In the genomic region with DNA sequence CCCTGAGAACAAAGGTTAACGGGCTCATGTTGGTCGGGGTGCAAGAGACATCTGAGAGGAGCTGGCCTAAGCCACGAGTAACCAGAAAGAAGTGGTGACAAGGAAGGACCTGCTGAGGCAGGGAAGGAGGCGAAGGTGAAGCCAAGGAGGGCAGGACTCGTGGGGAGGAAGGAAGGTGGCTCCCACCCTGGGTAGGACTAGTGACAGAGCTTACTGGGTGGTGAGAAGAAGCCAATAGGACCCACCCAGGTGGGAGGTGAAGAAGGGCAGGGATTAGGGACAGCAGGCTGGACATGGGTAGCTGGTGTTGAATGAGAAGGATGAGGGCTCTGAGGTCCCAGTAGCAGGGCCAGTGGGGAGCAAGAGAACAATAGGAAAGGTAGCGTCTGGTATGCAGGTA, we compare ENCODE assay signal across 8 mouse cellular contexts. TPM values are rescaled to one million over a fixed set of nuclear protein-coding genes. Genes with fewer than 3 reads are reported as not detected.
DNase-seq lines count a peak whose midpoint lies in the region; ATAC-seq and TF ChIP-seq lines count a peak whose summit lies in the region.
"Had no signal": no experiment of that assay in that cellular context is flagged by ENCODE, and none has a peak within 500 bp of the region (broad histone marks: within the 10 kb centered on the region; RNA-seq: fewer than 3 reads in every experiment).

No protein-coding gene starts in this region.

- no peaks in the 10 kb centered on the region for H3K9me3 ChIP-seq in liver, embryonic 12.5 days (replicated peaks)
- no peaks in the 10 kb centered on the region for H3K9me3 ChIP-seq in liver, postnatal 0 days (ENCODE audit: low read length)
- no peaks in the 10 kb centered on the region for H3K9me3 ChIP-seq in forebrain, embryonic 14.5 days (replicated peaks; ENCODE audit: control insufficient read depth, low read length)
- H3K9me3 ChIP-seq in intestine, embryonic 15.5 days, result no peaks in the 10 kb centered on the region
- H3K9me3 ChIP-seq in neural tube, embryonic 13.5 days, result no peaks in the 10 kb centered on the region

- no peak overlapping the region for H3K4me3 ChIP-seq in liver, embryonic 12.5 days
- H3K4me3 ChIP-seq in liver, postnatal 0 days (ENCODE audit: low read depth, low read length), result no peak overlapping the region
- peak overlapping the region; percentile 32; the same call in 1 of the 2 replicates for H3K4me3 ChIP-seq in forebrain, embryonic 14.5 days (ENCODE audit: low read depth, low read length)
- H3K4me3 ChIP-seq in intestine, embryonic 15.5 days (replicated peaks), result no peak overlapping the region
- peak overlapping the region; percentile 43 for H3K4me3 ChIP-seq in neural tube, embryonic 13.5 days

- peaks cover 37% of the 10 kb centered on the region for H3K27me3 ChIP-seq in liver, embryonic 12.5 days (replicated peaks)
- H3K27me3 ChIP-seq in liver, postnatal 0 days (ENCODE audit: insufficient read depth, low read length), result peaks cover 23% of the 10 kb centered on the region
- H3K27me3 ChIP-seq in forebrain, embryonic 14.5 days (replicated peaks; ENCODE audit: control insufficient read depth, insufficient read depth, low read length), result no peaks in the 10 kb centered on the region
- H3K27me3 ChIP-seq in intestine, embryonic 15.5 days (replicated peaks), result no peaks in the 10 kb centered on the region
- no peaks in the 10 kb centered on the region for H3K27me3 ChIP-seq in neural tube, embryonic 13.5 days
- H3K27me3 ChIP-seq: Patski had no signal

- peak overlapping the region; percentile 68 for H3K4me2 ChIP-seq in liver, embryonic 12.5 days
- no peak overlapping the region for H3K4me2 ChIP-seq in liver, postnatal 0 days (ENCODE audit: low read depth, low read length)
- peak overlapping the region; percentile 91 for H3K4me2 ChIP-seq in forebrain, embryonic 14.5 days (ENCODE audit: low read length)
- peak overlapping the region; percentile 55 for H3K4me2 ChIP-seq in intestine, embryonic 15.5 days (replicated peaks)
- H3K4me2 ChIP-seq in neural tube, embryonic 13.5 days, result peak overlapping the region; percentile 90

- no peak overlapping the region for H3K27ac ChIP-seq in liver, embryonic 12.5 days
- H3K27ac ChIP-seq in liver, postnatal 0 days (ENCODE audit: low read depth), result no peak overlapping the region
- no peak overlapping the region for H3K27ac ChIP-seq in forebrain, embryonic 14.5 days (ENCODE audit: low read depth, low read length)
- H3K27ac ChIP-seq in intestine, embryonic 15.5 days, result no peak overlapping the region
- H3K27ac ChIP-seq in neural tube, embryonic 13.5 days (replicated peaks), result peak overlapping the region; percentile 46; the same call in 1 of the 2 replicates

- 38% methylated on average over 6 of the region's 6 CpGs for WGBS in liver, embryonic 12.5 days (ENCODE audit: insufficient replicate concordance)
- WGBS in liver, postnatal 0 days (ENCODE audit: insufficient replicate concordance), result 49% methylated on average over 6 of the region's 6 CpGs
- WGBS in forebrain, embryonic 14.5 days, result 20% methylated on average over 6 of the region's 6 CpGs
- 49% methylated on average over 6 of the region's 6 CpGs for WGBS in intestine, embryonic 15.5 days
- WGBS in neural tube, embryonic 13.5 days, result 27% methylated on average over 6 of the region's 6 CpGs

- TF ChIP-seq EP300 in liver, postnatal 0 days (IDR thresholded peaks at IDR 0.05; ENCODE audit: low read depth), result no peak

- H3K9ac ChIP-seq in liver, embryonic 12.5 days, result peak overlapping the region; percentile 55
- no peak overlapping the region for H3K9ac ChIP-seq in liver, postnatal 0 days (replicated peaks)
- H3K9ac ChIP-seq in forebrain, embryonic 14.5 days (ENCODE audit: low read length), result peak overlapping the region; percentile 63
- no peak overlapping the region; the same call in 1 of the 2 replicates for H3K9ac ChIP-seq in intestine, embryonic 15.5 days
- peak overlapping the region; percentile 94 for H3K9ac ChIP-seq in neural tube, embryonic 13.5 days

- peaks cover 17% of the 10 kb centered on the region for H3K36me3 ChIP-seq in liver, embryonic 12.5 days
- no peaks in the 10 kb centered on the region for H3K36me3 ChIP-seq in liver, postnatal 0 days (replicated peaks; ENCODE audit: insufficient read depth, low read length)
- H3K36me3 ChIP-seq in forebrain, embryonic 14.5 days (ENCODE audit: control insufficient read depth, insufficient read depth, low read length), result peaks cover 38% of the 10 kb centered on the region
- 0 out of 2 replicates have a peak, but pooled peaks cover 5% of the 10 kb centered on the region for H3K36me3 ChIP-seq in intestine, embryonic 15.5 days
- peaks cover 38% of the 10 kb centered on the region for H3K36me3 ChIP-seq in neural tube, embryonic 13.5 days

- TF ChIP-seq CTCF in liver, postnatal 0 days (IDR thresholded peaks at IDR 0.05; ENCODE audit: low read depth), result no peak

- no peak for ATAC-seq in liver, embryonic 12.5 days
- no peak for ATAC-seq in liver, postnatal 0 days
- no peak for ATAC-seq in forebrain, embryonic 14.5 days
- ATAC-seq in intestine, embryonic 15.5 days, result no peak
- no peak for ATAC-seq in neural tube, embryonic 13.5 days (ENCODE audit: low read depth)
- ATAC-seq: Patski had no signal

- no peak for DNase-seq in liver, postnatal 0 days
- no peak for DNase-seq in forebrain, embryonic 14.5 days (ENCODE audit: low spot score)
- DNase-seq in thymus, postnatal 10 days (ENCODE audit: low spot score in 2 of 2), result no peak
- DNase-seq in gastrocnemius, postnatal 10 days, result no peak

- peaks cover 98% of the 10 kb centered on the region for H3K4me1 ChIP-seq in liver, embryonic 12.5 days
- peaks cover 39% of the 10 kb centered on the region for H3K4me1 ChIP-seq in liver, postnatal 0 days (ENCODE audit: insufficient read depth)
- peaks cover 36% of the 10 kb centered on the region for H3K4me1 ChIP-seq in forebrain, embryonic 14.5 days (ENCODE audit: control insufficient read depth, insufficient read depth, low read length)
- peaks cover 47% of the 10 kb centered on the region for H3K4me1 ChIP-seq in intestine, embryonic 15.5 days (replicated peaks)
- peaks cover 62% of the 10 kb centered on the region for H3K4me1 ChIP-seq in neural tube, embryonic 13.5 days (replicated peaks)

RNA-seq across cellular contexts. Expression of a gene that starts 12.1 kb away (rescaled TPM):
- 0.29 and 0.36 TPM in 2 replicates for polyA plus RNA-seq in liver, embryonic 12.5 days (2016; fragmentation: Nextera tagmentation; extraction: Ambion mirVana)
- 0.19 and 0.33 TPM in 2 replicates for polyA plus RNA-seq in liver, postnatal 0 days (2015; fragmentation: Nextera tagmentation; extraction: Ambion mirVana)
- polyA plus RNA-seq in forebrain, embryonic 14.5 days (2014; fragmentation: Nextera tagmentation; extraction: Ambion mirVana), result 4.2 and 4.9 TPM in 2 replicates
- 1.2 and 1.6 TPM in 2 replicates for polyA plus RNA-seq in intestine, embryonic 15.5 days (2015; fragmentation: Nextera tagmentation; extraction: Ambion mirVana)
- polyA plus RNA-seq in neural tube, embryonic 13.5 days (2015; fragmentation: Nextera tagmentation; extraction: Ambion mirVana), result 4.1 and 4.9 TPM in 2 replicates
- total RNA-seq in gastrocnemius, postnatal 10 days (2021), result 10 to 100 TPM in 1 of 2 experiments, 1 to 10 TPM in 1; 8.2 to 11.8 TPM

RNA-seq across cellular contexts. Expression of a gene that starts 13.8 kb away (rescaled TPM):
- 119 and 129 TPM in 2 replicates for polyA plus RNA-seq in liver, embryonic 12.5 days (2016; fragmentation: Nextera tagmentation; extraction: Ambion mirVana)
- 83.4 and 87.1 TPM in 2 replicates for polyA plus RNA-seq in liver, postnatal 0 days (2015; fragmentation: Nextera tagmentation; extraction: Ambion mirVana)
- 137 and 150 TPM in 2 replicates for polyA plus RNA-seq in forebrain, embryonic 14.5 days (2014; fragmentation: Nextera tagmentation; extraction: Ambion mirVana)
- 246 and 261 TPM in 2 replicates for polyA plus RNA-seq in intestine, embryonic 15.5 days (2015; fragmentation: Nextera tagmentation; extraction: Ambion mirVana)
- 141 and 147 TPM in 2 replicates for polyA plus RNA-seq in neural tube, embryonic 13.5 days (2015; fragmentation: Nextera tagmentation; extraction: Ambion mirVana)
- 10 to 100 TPM; 87.9 to 91.1 TPM for total RNA-seq in gastrocnemius, postnatal 10 days (2021)

RNA-seq across cellular contexts. Expression of a gene that starts 19.8 kb away (rescaled TPM):
- 8.9 and 9.2 TPM in 2 replicates for polyA plus RNA-seq in liver, embryonic 12.5 days (2016; fragmentation: Nextera tagmentation; extraction: Ambion mirVana)
- 3.3 and 4.4 TPM in 2 replicates for polyA plus RNA-seq in liver, postnatal 0 days (2015; fragmentation: Nextera tagmentation; extraction: Ambion mirVana)
- 9.1 and 10.0 TPM in 2 replicates for polyA plus RNA-seq in forebrain, embryonic 14.5 days (2014; fragmentation: Nextera tagmentation; extraction: Ambion mirVana)
- 14.0 and 14.2 TPM in 2 replicates for polyA plus RNA-seq in intestine, embryonic 15.5 days (2015; fragmentation: Nextera tagmentation; extraction: Ambion mirVana)
- polyA plus RNA-seq in neural tube, embryonic 13.5 days (2015; fragmentation: Nextera tagmentation; extraction: Ambion mirVana), result 17.8 and 19.8 TPM in 2 replicates
- 1 to 10 TPM; 2.7 to 3.9 TPM for total RNA-seq in gastrocnemius, postnatal 10 days (2021)

RNA-seq across cellular contexts. Expression of a gene that starts 20.3 kb away (rescaled TPM):
- polyA plus RNA-seq in liver, embryonic 12.5 days (2016; fragmentation: Nextera tagmentation; extraction: Ambion mirVana), result 2.7 TPM in 2 replicates
- 2.5 and 2.7 TPM in 2 replicates for polyA plus RNA-seq in liver, postnatal 0 days (2015; fragmentation: Nextera tagmentation; extraction: Ambion mirVana)
- polyA plus RNA-seq in forebrain, embryonic 14.5 days (2014; fragmentation: Nextera tagmentation; extraction: Ambion mirVana), result 10.0 and 12.1 TPM in 2 replicates
- polyA plus RNA-seq in intestine, embryonic 15.5 days (2015; fragmentation: Nextera tagmentation; extraction: Ambion mirVana), result 6.6 and 6.9 TPM in 2 replicates
- 17.3 and 19.1 TPM in 2 replicates for polyA plus RNA-seq in neural tube, embryonic 13.5 days (2015; fragmentation: Nextera tagmentation; extraction: Ambion mirVana)
- 1 to 10 TPM; 5.1 to 8.1 TPM for total RNA-seq in gastrocnemius, postnatal 10 days (2021)

RNA-seq across cellular contexts. Expression of a gene that starts 36.3 kb away (rescaled TPM):
- polyA plus RNA-seq in liver, embryonic 12.5 days (2016; fragmentation: Nextera tagmentation; extraction: Ambion mirVana), result 6.6 and 8.1 TPM in 2 replicates
- 1.6 and 2.7 TPM in 2 replicates for polyA plus RNA-seq in liver, postnatal 0 days (2015; fragmentation: Nextera tagmentation; extraction: Ambion mirVana)
- polyA plus RNA-seq in forebrain, embryonic 14.5 days (2014; fragmentation: Nextera tagmentation; extraction: Ambion mirVana), result 2.4 and 3.0 TPM in 2 replicates
- 5.1 and 6.5 TPM in 2 replicates for polyA plus RNA-seq in intestine, embryonic 15.5 days (2015; fragmentation: Nextera tagmentation; extraction: Ambion mirVana)
- 2.5 and 3.2 TPM in 2 replicates for polyA plus RNA-seq in neural tube, embryonic 13.5 days (2015; fragmentation: Nextera tagmentation; extraction: Ambion mirVana)
- total RNA-seq in gastrocnemius, postnatal 10 days (2021), result 1 to 10 TPM; 2.5 to 4.1 TPM

Comparison
In these comparisons a context has a peak if more than half of its experiments do, and no peak if none do; other contexts are left out.
1. H3K9ac ChIP-seq: peak in liver, embryonic 12.5 days (single experiment), forebrain, embryonic 14.5 days (single experiment) and neural tube, embryonic 13.5 days (single experiment); none in liver, postnatal 0 days (single experiment) and intestine, embryonic 15.5 days (single experiment).
2. H3K4me3 ChIP-seq: peak in forebrain, embryonic 14.5 days (single experiment) and neural tube, embryonic 13.5 days (single experiment); none in liver, embryonic 12.5 days (single experiment), liver, postnatal 0 days (single experiment) and intestine, embryonic 15.5 days (single experiment).